Mouse (Mus musculus) fat pad, adult 2 months (tissue): ENCODE measurements around the gene Ssrp1.

ENCODE experiments used
- DNase-seq: peaks from one replicate; pipeline ENCODE4 v3.0.0-alpha.2; 2011; ENCODE audit warnings: low read depth, low spot score; ENCODE audit errors: extremely low read depth

Ssrp1 gene

DNA sequence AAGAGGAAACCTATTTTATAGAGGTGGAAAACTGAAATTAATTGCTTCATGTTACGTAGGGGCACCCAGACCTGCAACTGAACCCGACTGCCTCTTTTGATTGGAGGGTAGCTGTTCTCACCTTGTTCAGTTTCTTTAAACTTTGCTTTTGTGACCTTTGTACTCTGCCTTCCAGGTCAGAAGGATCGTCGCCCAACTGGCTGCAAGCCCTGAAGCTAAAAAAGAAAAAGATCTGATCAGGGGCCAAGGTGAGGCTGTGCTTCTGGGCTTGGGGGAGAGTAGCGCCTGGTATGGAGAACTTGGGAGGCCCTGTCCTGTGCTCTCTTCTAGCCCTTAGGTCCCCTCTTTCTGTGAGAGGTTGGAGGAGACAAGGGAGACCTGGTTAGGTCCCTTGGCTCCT, 34.9 kb downstream of the Ssrp1 start:
- no peak for DNase-seq

DNA sequence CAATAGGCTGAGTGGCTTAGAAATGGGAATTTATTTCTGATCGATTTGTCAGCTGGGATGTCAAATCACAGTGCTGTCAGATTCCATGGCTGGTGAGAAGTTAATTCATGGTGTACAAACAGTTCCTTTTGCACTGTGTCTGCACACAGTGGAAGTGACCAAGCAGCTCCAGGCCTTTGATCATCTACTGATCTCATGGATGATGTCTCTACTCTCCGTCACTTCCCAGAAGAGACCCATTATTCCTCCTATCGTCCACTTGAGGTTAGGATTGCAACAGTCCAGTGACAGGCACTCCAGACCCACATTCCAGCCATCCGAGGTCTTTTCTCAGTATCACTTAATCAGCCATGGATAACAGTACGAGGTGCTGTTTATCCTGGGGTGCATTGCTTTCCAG, 36.7 kb downstream of the Ssrp1 start:
- no peak for DNase-seq

DNA sequence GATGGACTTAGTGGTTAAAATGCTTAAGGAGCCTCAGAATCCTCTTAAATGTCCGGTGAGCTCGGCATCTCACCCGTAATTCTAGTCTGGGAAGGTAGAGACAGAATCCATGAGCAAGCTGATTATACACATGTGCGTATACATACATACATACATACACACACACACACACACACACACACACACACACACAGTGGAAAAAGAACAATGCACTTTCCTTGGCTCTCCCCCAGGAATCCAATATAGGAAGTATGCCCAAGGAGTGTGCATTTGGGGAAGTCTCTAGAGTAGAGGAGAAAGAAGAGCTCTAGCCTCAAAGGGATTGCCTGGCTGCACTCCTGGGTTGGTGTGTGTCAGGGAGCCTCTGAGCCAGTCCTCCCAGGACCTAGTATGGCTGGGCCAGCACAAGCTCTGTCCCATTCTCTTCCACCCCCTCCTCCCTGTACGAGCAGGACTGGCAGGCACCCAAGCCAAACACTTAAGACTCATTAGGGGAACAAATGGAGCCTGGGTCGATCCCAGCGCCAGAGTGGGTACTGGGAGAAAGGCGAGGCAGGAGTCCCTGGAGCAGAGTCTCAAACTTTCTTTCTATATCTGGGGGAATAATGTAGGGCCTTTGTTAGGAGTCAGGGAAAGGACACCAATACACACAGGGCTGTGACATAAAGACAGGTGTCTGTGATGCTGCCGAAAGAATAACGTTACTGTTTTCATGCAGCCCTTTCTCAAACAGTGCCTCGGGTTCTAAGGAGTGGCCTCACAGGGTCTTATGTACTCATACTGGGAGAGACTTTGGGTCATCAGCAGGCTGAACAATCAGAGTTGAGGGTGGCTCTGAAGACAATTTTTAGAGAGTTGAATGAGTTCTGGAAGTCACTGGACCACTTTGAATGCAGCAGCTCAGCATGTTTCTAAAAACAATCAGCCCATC, 51.9 kb downstream of the Ssrp1 start:
- DNase-seq, result no peak

DNA sequence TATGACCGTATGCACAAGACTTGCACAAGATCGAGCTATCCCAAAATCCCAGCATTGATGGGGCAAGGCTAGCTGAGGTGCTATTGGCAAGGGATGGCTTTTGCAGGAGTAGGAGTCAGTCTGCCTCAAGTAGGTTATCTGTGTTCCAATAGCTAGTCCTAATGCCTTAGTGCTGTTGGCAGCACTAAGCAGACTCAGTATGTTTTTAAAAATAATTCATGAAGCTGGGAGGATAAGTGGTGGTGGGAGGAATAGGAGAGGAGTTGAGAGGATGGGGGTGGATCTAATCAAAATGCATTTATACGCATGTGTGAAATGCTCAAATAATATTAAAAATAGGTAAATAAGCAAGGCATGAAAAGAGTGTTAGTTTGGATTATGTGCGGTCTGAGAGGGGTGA, 54.3 kb downstream of the Ssrp1 start:
- no peak for DNase-seq

DNA sequence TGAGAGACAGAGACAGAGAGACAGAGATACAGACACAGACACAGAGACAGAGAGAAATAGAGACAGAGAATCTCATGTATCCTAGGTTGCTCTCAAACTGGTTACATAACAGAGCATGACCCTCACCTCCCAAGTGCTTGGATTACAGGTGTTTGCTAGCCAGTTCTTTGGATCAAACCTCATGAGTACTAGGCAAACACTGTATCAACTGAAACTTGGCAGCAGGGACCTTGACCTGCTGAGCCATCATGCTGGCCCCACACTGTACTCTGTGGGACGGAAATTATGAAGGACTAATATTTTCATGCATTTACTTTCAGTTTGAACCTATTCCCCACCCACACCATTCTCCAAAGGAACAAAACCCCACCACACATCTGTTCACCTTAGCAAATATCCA, 56.3 kb downstream of the Ssrp1 start:
- no peak for DNase-seq

DNA sequence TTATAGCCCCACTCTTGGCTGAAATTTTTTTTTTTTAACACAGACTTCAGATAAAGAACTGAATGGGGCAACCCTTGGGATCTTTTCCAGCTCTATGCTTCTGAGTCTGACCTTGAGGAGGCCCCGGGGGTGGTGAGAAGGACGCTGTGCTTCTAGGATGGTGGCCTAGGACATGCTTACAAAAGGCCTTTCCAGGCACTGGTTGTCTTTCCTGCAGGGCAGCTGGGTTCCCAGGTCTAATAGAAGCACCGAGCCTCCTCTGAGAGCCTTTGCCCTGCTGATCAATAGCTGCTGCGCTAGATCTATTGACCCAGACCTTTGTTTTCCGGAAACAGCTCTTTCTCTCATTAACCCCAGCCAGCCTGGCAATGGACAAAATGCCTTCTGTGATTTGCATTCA, 58.9 kb downstream of the Ssrp1 start:
- no peak for DNase-seq
